Comparison of ENCODE assay signal across 18 mouse cellular contexts in the genomic region with DNA sequence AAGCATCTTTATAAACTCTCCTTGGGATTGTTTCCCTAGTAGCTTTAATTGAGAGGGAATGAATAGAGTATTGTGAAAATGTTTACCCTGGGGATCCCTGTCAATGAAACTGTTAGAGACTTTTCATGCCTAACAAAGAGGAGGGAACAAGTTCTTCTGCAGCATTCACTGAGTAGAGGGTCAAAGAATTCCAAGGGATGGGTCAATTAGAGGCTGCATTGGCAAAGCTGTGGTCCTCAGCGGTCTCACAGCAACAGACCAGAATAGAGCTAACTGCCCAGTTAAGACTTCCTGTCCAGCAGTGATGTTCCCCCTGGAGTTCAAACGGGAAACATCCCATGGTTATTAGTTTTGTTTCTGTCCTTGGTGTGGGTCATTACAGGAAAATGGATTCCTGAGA.
DNase-seq lines count a peak whose midpoint lies in the region; ATAC-seq and TF ChIP-seq lines count a peak whose summit lies in the region.
"Had no signal": no experiment of that assay in that cellular context is flagged by ENCODE, and none has a peak within 500 bp of the region (broad histone marks: within the 10 kb centered on the region; RNA-seq: fewer than 3 reads in every experiment).

No protein-coding gene starts in this region.

- DNase-seq in forebrain, embryonic 14.5 days (ENCODE audit: low spot score): peak; percentile 19
- no peak for DNase-seq in midbrain, embryonic 11.5 days (ENCODE audit: low spot score, missing footprints)
- DNase-seq in midbrain, embryonic 14.5 days: no peak
- DNase-seq in embryo, embryonic 11 days: peak; percentile 25
- DNase-seq in retina, postnatal 1 day: peak; percentile 41
- DNase-seq in lung, postnatal 0 days (ENCODE audit: low spot score): no peak
- DNase-seq: gastrocnemius, adult 2 months; heart, postnatal 36 days; kidney, postnatal 36 days; lung, adult 2 months; lung, postnatal 36 days had no signal

- no peak overlapping the region for H3K27ac ChIP-seq in forebrain, embryonic 14.5 days (ENCODE audit: low read depth, low read length)
- H3K27ac ChIP-seq in forebrain, embryonic 16.5 days (ENCODE audit: low read length): no peak overlapping the region
- no peak overlapping the region for H3K27ac ChIP-seq in midbrain, embryonic 11.5 days (ENCODE audit: low read depth, low read length)
- no peak overlapping the region for H3K27ac ChIP-seq in midbrain, embryonic 14.5 days (replicated peaks; ENCODE audit: low read depth, low read length)
- no peak overlapping the region for H3K27ac ChIP-seq in lung, postnatal 0 days (ENCODE audit: low read length)
- H3K27ac ChIP-seq: gastrocnemius, adult 2 months; limb, embryonic 12.5 days; liver, embryonic 12.5 days; midbrain, embryonic 10.5 days; neural tube, embryonic 15.5 days; stomach, postnatal 0 days had no signal

- 4% methylated on average over 2 of the region's 2 CpGs for whole genome bisulfite sequencing in forebrain, embryonic 14.5 days
- 7% methylated on average over 2 of the region's 2 CpGs for WGBS in forebrain, embryonic 16.5 days
- 4% methylated on average over 2 of the region's 2 CpGs for WGBS in midbrain, embryonic 11.5 days
- WGBS in midbrain, embryonic 14.5 days: 6% methylated on average over 2 of the region's 2 CpGs
- WGBS in lung, postnatal 0 days: 52% methylated on average over 2 of the region's 2 CpGs

- no peaks in the 10 kb centered on the region; the same call in 1 of the 2 replicates for H3K4me1 ChIP-seq in forebrain, embryonic 14.5 days (ENCODE audit: control insufficient read depth, insufficient read depth, low read length)
- H3K4me1 ChIP-seq in forebrain, embryonic 16.5 days (replicated peaks; ENCODE audit: control insufficient read depth, insufficient read depth, low read length): no peaks in the 10 kb centered on the region
- H3K4me1 ChIP-seq in midbrain, embryonic 11.5 days (ENCODE audit: control insufficient read depth, insufficient read depth, low read length): peaks cover 8% of the 10 kb centered on the region; the same call in 1 of the 2 replicates
- peaks cover 3% of the 10 kb centered on the region; the same call in 1 of the 2 replicates for H3K4me1 ChIP-seq in midbrain, embryonic 14.5 days (ENCODE audit: control insufficient read depth, insufficient read depth, low read length)
- no peaks in the 10 kb centered on the region for H3K4me1 ChIP-seq in lung, postnatal 0 days (ENCODE audit: insufficient read depth, low read depth, low read length)
- H3K4me1 ChIP-seq: liver, embryonic 12.5 days had no signal

- H3K9me3 ChIP-seq in forebrain, embryonic 14.5 days (replicated peaks; ENCODE audit: control insufficient read depth, low read length): no peaks in the 10 kb centered on the region
- H3K9me3 ChIP-seq in forebrain, embryonic 16.5 days (ENCODE audit: control insufficient read depth, low read length): no peaks in the 10 kb centered on the region
- no peaks in the 10 kb centered on the region for H3K9me3 ChIP-seq in midbrain, embryonic 11.5 days (ENCODE audit: control insufficient read depth, low read length)
- H3K9me3 ChIP-seq in midbrain, embryonic 14.5 days (ENCODE audit: control insufficient read depth, low read length): no peaks in the 10 kb centered on the region
- no peaks in the 10 kb centered on the region for H3K9me3 ChIP-seq in lung, postnatal 0 days (ENCODE audit: low read length)
- H3K9me3 ChIP-seq: limb, embryonic 12.5 days; liver, embryonic 12.5 days; midbrain, embryonic 10.5 days; neural tube, embryonic 15.5 days had no signal

- 0 out of 2 replicates have a peak, but pooled peaks cover 2% of the 10 kb centered on the region for H3K27me3 ChIP-seq in forebrain, embryonic 14.5 days (replicated peaks; ENCODE audit: control insufficient read depth, insufficient read depth, low read length)
- no peaks in the 10 kb centered on the region; the same call in 1 of the 2 replicates for H3K27me3 ChIP-seq in forebrain, embryonic 16.5 days (replicated peaks; ENCODE audit: control insufficient read depth, insufficient read depth, low read length)
- H3K27me3 ChIP-seq in midbrain, embryonic 11.5 days (ENCODE audit: control insufficient read depth, insufficient read depth, low read length): peaks cover 2% of the 10 kb centered on the region; the same call in 1 of the 2 replicates
- H3K27me3 ChIP-seq in midbrain, embryonic 14.5 days (ENCODE audit: control insufficient read depth, insufficient read depth, low read length): no peaks in the 10 kb centered on the region
- H3K27me3 ChIP-seq in lung, postnatal 0 days (replicated peaks; ENCODE audit: insufficient read depth, low read length): no peaks in the 10 kb centered on the region
- H3K27me3 ChIP-seq: liver, embryonic 12.5 days; neural tube, embryonic 15.5 days had no signal

- H3K4me2 ChIP-seq in forebrain, embryonic 14.5 days (ENCODE audit: low read length): no peak overlapping the region
- no peak overlapping the region for H3K4me2 ChIP-seq in forebrain, embryonic 16.5 days (ENCODE audit: low read length)
- H3K4me2 ChIP-seq in midbrain, embryonic 11.5 days: no peak overlapping the region
- H3K4me2 ChIP-seq in midbrain, embryonic 14.5 days (ENCODE audit: low read length): no peak overlapping the region
- H3K4me2 ChIP-seq in lung, postnatal 0 days (replicated peaks; ENCODE audit: low read depth, low read length): no peak overlapping the region
- H3K4me2 ChIP-seq: limb, embryonic 12.5 days; liver, embryonic 12.5 days; neural tube, embryonic 15.5 days had no signal

- no peak for TF ChIP-seq CTCF in lung, postnatal 0 days (IDR thresholded peaks at IDR 0.05)

- H3K4me3 ChIP-seq in forebrain, embryonic 14.5 days (ENCODE audit: low read depth, low read length): no peak overlapping the region
- no peak overlapping the region for H3K4me3 ChIP-seq in forebrain, embryonic 16.5 days (replicated peaks; ENCODE audit: low read length)
- H3K4me3 ChIP-seq in midbrain, embryonic 11.5 days (ENCODE audit: low read depth, low read length): no peak overlapping the region
- H3K4me3 ChIP-seq in midbrain, embryonic 14.5 days (replicated peaks; ENCODE audit: low read depth, low read length): no peak overlapping the region
- no peak overlapping the region for H3K4me3 ChIP-seq in lung, postnatal 0 days (ENCODE audit: low read depth, low read length)
- H3K4me3 ChIP-seq: gastrocnemius, adult 2 months; limb, embryonic 12.5 days; liver, embryonic 12.5 days; midbrain, embryonic 10.5 days; neural tube, embryonic 15.5 days had no signal

- H3K36me3 ChIP-seq in forebrain, embryonic 14.5 days (ENCODE audit: control insufficient read depth, insufficient read depth, low read length): no peaks in the 10 kb centered on the region
- H3K36me3 ChIP-seq in forebrain, embryonic 16.5 days (ENCODE audit: control insufficient read depth, insufficient read depth): no peaks in the 10 kb centered on the region
- H3K36me3 ChIP-seq in midbrain, embryonic 11.5 days (ENCODE audit: control insufficient read depth, insufficient read depth, low read length): no peaks in the 10 kb centered on the region
- H3K36me3 ChIP-seq in midbrain, embryonic 14.5 days (ENCODE audit: control insufficient read depth, insufficient read depth, low read length): no peaks in the 10 kb centered on the region
- peaks cover 9% of the 10 kb centered on the region for H3K36me3 ChIP-seq in lung, postnatal 0 days (ENCODE audit: insufficient read depth, low read length)
- H3K36me3 ChIP-seq: limb, embryonic 12.5 days; liver, embryonic 12.5 days; midbrain, embryonic 10.5 days; neural tube, embryonic 15.5 days had no signal

- no peak overlapping the region for H3K9ac ChIP-seq in forebrain, embryonic 14.5 days (ENCODE audit: low read length)
- H3K9ac ChIP-seq in forebrain, embryonic 16.5 days (replicated peaks; ENCODE audit: low read depth, low read length): no peak overlapping the region
- H3K9ac ChIP-seq in midbrain, embryonic 11.5 days (ENCODE audit: low read length): no peak overlapping the region
- no peak overlapping the region for H3K9ac ChIP-seq in midbrain, embryonic 14.5 days (replicated peaks; ENCODE audit: low read length)
- H3K9ac ChIP-seq in lung, postnatal 0 days (replicated peaks; ENCODE audit: low read depth): no peak overlapping the region
- H3K9ac ChIP-seq: limb, embryonic 12.5 days; liver, embryonic 12.5 days; neural tube, embryonic 15.5 days had no signal

- ATAC-seq in forebrain, embryonic 14.5 days: no peak
- no peak for ATAC-seq in forebrain, embryonic 16.5 days
- peak; percentile 69 for ATAC-seq in midbrain, embryonic 11.5 days (ENCODE audit: low FRiP score)
- no peak for ATAC-seq in midbrain, embryonic 14.5 days (ENCODE audit: low FRiP score, low TSS enrichment)
- ATAC-seq in lung, postnatal 0 days: no peak
- ATAC-seq: intestine, embryonic 16.5 days; liver, embryonic 12.5 days had no signal

- TF ChIP-seq EP300 in lung, postnatal 0 days (IDR thresholded peaks at IDR 0.05): no peak

Comparison
In these comparisons a context has a peak if more than half of its experiments do, and no peak if none do; other contexts are left out.
1. DNase-seq: peak in forebrain, embryonic 14.5 days (single experiment), embryo, embryonic 11 days (single experiment) and retina, postnatal 1 day (single experiment); none in midbrain, embryonic 11.5 days (single experiment), midbrain, embryonic 14.5 days (single experiment) and lung, postnatal 0 days (single experiment).